Mouse (Mus musculus) liver, postnatal 0 days (tissue): ENCODE results near the gene Dzip1l.

Source experiments
- CTCF ChIP-seq: sonication (generic); IDR thresholded peaks from 2 replicates; pipeline ENCODE4 v1.5.1; 2016; ENCODE audit warnings: antibody characterized with exemption, low read depth
- EP300 ChIP-seq: IDR thresholded peaks from 2 replicates; pipeline ENCODE4 v1.6.1; 2016; ENCODE audit warnings: antibody characterized with exemption, low read depth, mild to moderate bottlenecking

- TF ChIP-seq CTCF (no peak), EP300 (no peak)
These were observed 65.7 kb downstream of the Dzip1l start for GRCm38 (mm10) chr9:99694961-99695360.
